Mouse (Mus musculus): ENCODE data around the gene Opn1sw.

DNA sequence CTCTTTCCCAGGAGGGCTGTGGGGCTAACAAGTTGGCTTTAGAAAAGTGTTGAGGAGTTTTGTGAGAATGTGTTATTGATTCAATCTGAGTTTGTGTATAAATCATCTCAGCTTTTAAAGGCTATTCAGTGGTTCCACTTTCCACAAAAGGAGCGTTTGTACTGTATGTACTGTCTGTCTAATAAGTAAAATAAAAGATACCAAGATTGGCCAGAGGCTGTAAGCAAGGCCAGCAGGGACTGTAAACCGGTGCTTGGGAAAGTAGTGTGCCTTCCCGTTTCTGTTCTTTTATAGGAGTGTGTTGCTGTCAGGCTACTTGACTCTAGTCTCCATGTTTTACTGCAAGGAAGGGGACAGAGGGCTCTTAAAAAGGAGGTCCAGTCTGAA lies 25.1 kb downstream of the Opn1sw start:
- TF ChIP-seq CTCF (IDR thresholded peaks at IDR 0.05; ENCODE audit: extremely low read depth, insufficient read length, insufficient replicate concordance, low read depth, low read length), result no peak
- TF ChIP-seq POLR2A (IDR thresholded peaks at IDR 0.05; ENCODE audit: low read depth, low read length), result no peak
